24 mouse cellular contexts compared by ENCODE assay signal in the genomic region with DNA sequence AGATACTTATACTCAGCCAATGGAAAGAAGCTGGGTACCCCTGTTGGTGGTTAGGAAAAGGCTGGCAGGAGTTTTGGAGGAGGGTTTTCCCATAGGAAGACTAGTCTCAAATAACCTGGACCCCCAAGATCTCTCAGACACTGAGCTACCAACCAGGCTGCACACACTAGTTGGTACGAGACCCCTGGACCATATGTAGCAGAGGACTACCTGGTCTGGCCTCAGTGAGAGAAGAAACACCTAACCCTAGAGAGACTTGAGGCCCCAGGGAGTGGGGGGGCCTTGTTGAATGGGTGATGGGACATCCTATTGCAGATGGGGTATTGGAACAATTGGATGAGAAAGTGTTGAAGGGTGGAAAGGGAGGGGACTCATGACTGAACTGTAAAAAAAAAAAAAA. TPM values are rescaled to one million over a fixed set of nuclear protein-coding genes. Genes with fewer than 3 reads are reported as not detected.
"Had no signal": no experiment of that assay in that cellular context is flagged by ENCODE, and none has a peak within 500 bp of the region (broad histone marks: within the 10 kb centered on the region; RNA-seq: fewer than 3 reads in every experiment).

No protein-coding gene starts in this region.

- H3K9ac ChIP-seq: liver, embryonic 14.5 days; liver, postnatal 0 days; lung, embryonic 14.5 days; neural tube, embryonic 12.5 days; neural tube, embryonic 15.5 days had no signal

- H3K4me2 ChIP-seq: liver, embryonic 11.5 days; lung, embryonic 14.5 days; neural tube, embryonic 12.5 days; neural tube, embryonic 15.5 days had no signal

- H3K27ac ChIP-seq: kidney, postnatal 0 days; layer of hippocampus, adult 2 months; liver, embryonic 14.5 days; macrophage; neural tube, embryonic 12.5 days; neural tube, embryonic 15.5 days; stomach, postnatal 0 days had no signal

- H3K4me3 ChIP-seq: layer of hippocampus, adult 2 months; neural tube, embryonic 12.5 days; neural tube, embryonic 15.5 days had no signal

- H3K27me3 ChIP-seq: neural tube, embryonic 12.5 days; neural tube, embryonic 15.5 days had no signal

- H3K4me1 ChIP-seq: neural tube, embryonic 12.5 days; neural tube, embryonic 15.5 days had no signal

- H3K36me3 ChIP-seq: neural tube, embryonic 12.5 days; neural tube, embryonic 15.5 days had no signal

- DNase-seq: kidney, adult 2 months; kidney, postnatal 25 days; layer of hippocampus, adult 9-11 months; liver, postnatal 0 days; lung, embryonic 14.5 days; right cerebral cortex, adult 18-20 months; right cerebral cortex, postnatal 14 days; right cerebral cortex, postnatal 4 days; thymus, adult 2 months; thymus, postnatal 14 days; thymus, postnatal 4 days had no signal

- ATAC-seq: liver, postnatal 0 days; lung, postnatal 0 days had no signal

RNA-seq across cellular contexts. Expression of gene Sirpb1b, which starts 8.6 kb away (rescaled TPM):
- polyA plus RNA-seq: kidney, embryonic 14.5 days; limb, embryonic 11.5 days; limb, embryonic 14.5 days; liver, embryonic 11.5 days; neural tube, embryonic 12.5 days; neural tube, embryonic 15.5 days; stomach, embryonic 14.5 days had no signal
